8 mouse cellular contexts compared by ENCODE assay signal in genomic region chrX:48462754-48463507, GRCm38 (mm10). TPM values are rescaled to one million over a fixed set of nuclear protein-coding genes. Genes with fewer than 3 reads are reported as not detected.
DNase-seq lines count a peak whose midpoint lies in the region; ATAC-seq and TF ChIP-seq lines count a peak whose summit lies in the region.

Elf4 (minus strand) TSS chrX:48463132.

- no peaks in the 10 kb centered on the region for H3K27me3 ChIP-seq in kidney, adult 2 months (replicated peaks; ENCODE audit: control insufficient read depth, insufficient read depth, low read length)
- no peaks in the 10 kb centered on the region for H3K27me3 ChIP-seq in limb, embryonic 15.5 days

- no peaks in the 10 kb centered on the region for H3K4me1 ChIP-seq in kidney, adult 2 months (ENCODE audit: control insufficient read depth, insufficient read depth, low read length)
- H3K4me1 ChIP-seq in limb, embryonic 15.5 days, result peaks cover 5% of the 10 kb centered on the region; the same call in 1 of the 2 replicates

- peak within 1 kb of the TSS; percentile 26; the same call in 1 of the 2 replicates for H3K9ac ChIP-seq in limb, embryonic 15.5 days

- TF ChIP-seq POLR2A in kidney, adult 2 months (IDR thresholded peaks at IDR 0.05; ENCODE audit: low read depth, low read length), result no peak

- peak within 1 kb of the TSS; percentile 49 for H3K4me2 ChIP-seq in limb, embryonic 15.5 days

- peak; percentile 84 for ATAC-seq in limb, embryonic 15.5 days (ENCODE audit: insufficient number of reproducible peaks, low FRiP score, low TSS enrichment, low read depth)

- H3K9me3 ChIP-seq in limb, embryonic 15.5 days, result no peaks in the 10 kb centered on the region

- H3K27ac ChIP-seq in kidney, adult 2 months (ENCODE audit: insufficient read depth, low read depth, low read length), result no peak within 1 kb of the TSS
- H3K27ac ChIP-seq in limb, embryonic 15.5 days, result peak within 1 kb of the TSS; percentile 55; the same call in 1 of the 2 replicates

- DNase-seq in urinary bladder, adult 18-20 months (ENCODE audit: low spot score in 2 of 2), result peak; percentile 46 to 50
- no peak for DNase-seq in urinary bladder, postnatal 10 days (ENCODE audit: low spot score)
- peak; percentile 54 for DNase-seq in embryo, embryonic 11.5 days (ENCODE audit: low read depth, low spot score)
- peak; percentile 62 for DNase-seq in heart, adult 8-10 months (ENCODE audit: low spot score)
- DNase-seq in kidney, adult 2 months, result peak; percentile 49
- peak; percentile 21 to 57 for DNase-seq in monocyte, adult 2 months (ENCODE audit: low read depth in 1 of 2, low spot score in 2 of 2)
- peak; percentile 47 for DNase-seq in spleen, postnatal 36 days (ENCODE audit: low spot score in 2 of 2)

- peak within 1 kb of the TSS; percentile 38; the same call in 1 of the 2 replicates for H3K4me3 ChIP-seq in kidney, adult 2 months (ENCODE audit: insufficient read depth, low read depth, low read length)
- H3K4me3 ChIP-seq in limb, embryonic 15.5 days, result peak within 1 kb of the TSS; percentile 36

- 8% methylated on average over 37 of the region's 38 CpGs for WGBS in kidney, adult 2 months
- WGBS in limb, embryonic 15.5 days, result 20% methylated on average over 38 of the region's 38 CpGs

- peak; percentile 69 for TF ChIP-seq CTCF in kidney, adult 2 months (conservative IDR thresholded peaks at IDR 0.05; ENCODE audit: insufficient read depth, insufficient read length, low read depth, low read length)

- H3K36me3 ChIP-seq in kidney, adult 2 months (ENCODE audit: control insufficient read depth, insufficient read depth, low read length), result no peaks in the 10 kb centered on the region
- no peaks in the 10 kb centered on the region for H3K36me3 ChIP-seq in limb, embryonic 15.5 days

RNA-seq across cellular contexts. Expression of gene Elf4, which starts in this region (rescaled TPM):
- total RNA-seq in heart, adult 8-10 months (2022), result 1 to 10 TPM; 3.4 to 6.1 (median 4.2) TPM
- 3.6 and 5.3 TPM in 2 replicates for polyA plus RNA-seq in kidney, adult 2 months (2012; rRNA removed)
- polyA plus RNA-seq in limb, embryonic 15.5 days (2015; fragmentation: Nextera tagmentation; extraction: Ambion mirVana), result 8.1 and 8.7 TPM in 2 replicates
